Mouse (Mus musculus) adrenal gland, postnatal 14 days (tissue): ENCODE data around the gene 1700125H20Rik. TPM values are rescaled to one million over a fixed set of nuclear protein-coding genes. Genes with fewer than 3 reads are reported as not detected.

Experiments
- DNase-seq: peaks from one replicate; pipeline ENCODE4 v3.0.0; 2021; ENCODE audit warnings: mixed read lengths
- total RNA-seq: library from RNA; stranded (reverse); gene quantifications from 2 replicates; pipeline ENCODE4 v1.2.3, GENCODE M21; 2021

Gene 1700125H20Rik
- total RNA-seq, 1 experiment from 2014 or later: 1.1 TPM

- peak; percentile 61 for DNase-seq
These were observed 13.9 kb downstream of the 1700125H20Rik start for GRCm38 (mm10) chr11:85184082-85184481.

- DNase-seq: no peak
These were observed 14.6 kb downstream of the 1700125H20Rik start for GRCm38 (mm10) chr11:85184839-85185238.

DNA sequence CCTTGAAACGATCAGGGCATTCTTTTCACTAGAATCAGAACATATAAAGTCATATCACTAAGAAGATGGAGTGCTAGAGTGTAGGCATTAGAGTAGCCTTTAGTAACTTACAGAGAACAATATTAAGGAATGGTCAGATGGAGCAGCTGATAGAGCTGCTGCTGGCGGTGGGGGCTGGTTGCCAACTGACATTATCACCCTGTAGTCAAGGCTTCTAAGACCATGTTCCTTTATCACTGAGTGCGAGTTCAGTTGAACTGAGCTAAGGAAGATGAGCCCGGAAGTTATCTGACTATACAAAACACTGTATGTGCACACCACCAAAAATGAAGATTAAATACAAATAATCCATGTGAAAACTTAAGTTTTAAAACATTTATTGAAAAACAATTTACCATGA lies 18.9 kb downstream of the 1700125H20Rik start:
- no peak for DNase-seq

DNA sequence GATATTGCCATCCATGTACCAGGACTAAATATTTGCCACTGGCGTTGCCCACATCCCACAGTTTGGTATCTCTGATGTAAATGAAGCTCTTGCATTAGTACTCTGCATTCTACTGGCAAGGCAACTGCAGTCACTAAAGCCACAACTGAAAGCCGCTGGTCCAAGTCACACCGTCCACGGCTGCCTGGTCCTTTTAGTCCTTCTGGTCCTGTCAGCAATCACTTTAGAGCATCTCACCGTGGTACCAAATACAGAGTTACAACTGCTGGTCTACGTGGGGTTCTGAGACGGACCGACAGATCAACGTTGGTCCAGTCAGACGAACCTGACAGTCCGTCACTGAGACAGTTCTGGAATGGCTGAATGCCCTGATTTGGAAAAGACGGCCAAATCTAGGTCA lies 20.5 kb downstream of the 1700125H20Rik start:
- no peak for DNase-seq

- DNase-seq: no peak
These were observed 24.0 kb downstream of the 1700125H20Rik start for GRCm38 (mm10) chr11:85194206-85194605.

DNA sequence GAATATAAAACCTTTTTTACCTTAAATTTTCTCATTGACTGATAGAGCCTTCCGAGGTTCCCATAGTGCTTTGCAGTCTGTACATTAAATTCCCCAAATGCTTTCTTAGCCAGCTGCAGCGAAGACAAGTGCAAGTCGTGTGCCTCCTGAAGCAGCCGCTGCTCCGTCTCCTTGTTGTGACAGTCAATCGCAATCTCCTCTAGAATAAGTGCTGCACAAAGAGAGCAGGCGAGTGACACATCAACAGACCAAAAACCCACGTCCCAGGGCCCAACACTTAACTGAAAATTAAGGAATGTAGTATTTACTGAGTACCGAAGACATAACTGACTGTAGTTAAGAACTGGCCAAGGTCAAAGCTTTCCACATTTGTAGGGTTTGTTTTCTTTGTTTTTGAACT lies 25.8 kb downstream of the 1700125H20Rik start:
- DNase-seq: no peak

DNA sequence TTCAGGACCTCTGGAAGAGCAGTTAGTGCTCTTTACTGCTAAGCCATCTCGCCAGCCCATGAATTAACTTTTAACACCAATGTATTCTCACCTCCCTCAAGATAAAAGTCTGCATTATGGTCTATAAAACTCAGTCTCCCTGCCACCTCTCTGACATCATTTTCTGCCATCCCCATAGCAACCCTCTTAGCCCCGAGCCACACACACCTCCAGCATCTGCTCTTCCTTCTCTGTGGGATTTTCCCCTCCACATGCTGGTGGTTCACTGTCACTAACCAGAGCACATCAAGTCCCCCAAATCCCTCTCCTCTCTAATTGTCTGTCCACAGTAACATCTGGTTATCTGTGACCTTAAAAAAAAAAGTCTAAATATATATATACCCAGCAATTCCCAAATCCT lies 28.7 kb downstream of the 1700125H20Rik start:
- DNase-seq: no peak

DNA sequence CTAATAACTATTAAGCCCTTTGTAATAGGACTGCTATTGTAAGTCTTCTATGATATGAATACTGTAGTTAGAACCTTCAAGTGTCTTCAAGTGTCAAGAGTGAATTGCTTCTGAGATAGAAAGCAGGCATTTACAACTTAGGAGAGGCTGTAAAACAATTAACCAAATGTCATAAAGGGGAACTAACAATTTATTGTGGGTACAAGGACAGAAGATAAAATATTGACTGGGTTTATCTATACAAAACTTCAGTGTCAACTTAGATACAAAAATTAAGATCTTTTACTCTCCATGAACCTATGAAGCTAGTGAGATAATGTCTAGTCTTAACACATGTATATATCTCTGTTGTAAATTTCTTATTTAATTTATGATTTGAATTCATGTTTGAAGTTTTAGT lies 36.0 kb downstream of the 1700125H20Rik start:
- no peak for DNase-seq

- DNase-seq: peak; percentile 40
These were observed 40.9 kb downstream of the 1700125H20Rik start for GRCm38 (mm10) chr11:85211151-85211550.

- DNase-seq: no peak
These were observed 43.0 kb downstream of the 1700125H20Rik start for GRCm38 (mm10) chr11:85213215-85213614.

GRCm38 (mm10) chr11:85214679-85215078 lies 44.5 kb downstream of the 1700125H20Rik start:
- no peak for DNase-seq

DNA sequence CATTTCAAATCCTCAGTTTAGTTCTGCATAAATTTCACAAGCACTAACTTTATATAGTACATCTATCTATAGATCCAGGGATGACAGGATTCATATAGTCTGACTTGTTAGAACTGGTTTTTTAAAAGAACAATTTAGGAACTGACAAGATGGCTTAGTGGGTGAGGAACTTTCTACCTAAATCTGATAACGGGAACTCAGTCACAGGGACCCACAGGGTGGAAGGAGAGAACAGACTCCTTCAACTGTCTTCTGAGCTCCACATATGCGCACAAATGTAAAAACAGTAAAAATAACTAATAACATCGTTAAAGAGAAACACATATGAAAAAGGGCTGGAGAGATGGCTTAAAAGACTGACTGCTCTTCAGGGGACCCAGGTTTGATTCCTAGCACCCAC lies 48.8 kb downstream of the 1700125H20Rik start:
- no peak for DNase-seq

DNA sequence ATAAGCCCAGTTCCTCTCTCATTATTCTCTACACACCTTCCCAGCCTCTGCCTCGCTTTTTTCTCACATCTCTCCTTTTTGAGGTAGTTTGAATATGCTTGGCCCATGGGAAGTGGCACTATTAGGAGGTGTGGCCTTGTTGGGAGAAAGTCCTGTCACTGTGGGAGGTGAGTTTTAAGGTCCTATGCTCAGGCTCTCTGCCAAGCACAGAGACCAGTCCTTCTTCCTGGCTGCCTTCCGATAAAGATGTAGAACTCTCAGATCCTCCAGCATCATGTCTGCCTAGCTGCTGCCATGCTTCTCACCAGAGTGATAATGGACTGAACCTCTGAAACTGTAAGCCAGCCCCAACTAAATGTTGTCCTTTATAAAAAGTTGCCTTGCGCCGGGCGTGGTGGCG lies 52.4 kb downstream of the 1700125H20Rik start:
- no peak for DNase-seq

DNA sequence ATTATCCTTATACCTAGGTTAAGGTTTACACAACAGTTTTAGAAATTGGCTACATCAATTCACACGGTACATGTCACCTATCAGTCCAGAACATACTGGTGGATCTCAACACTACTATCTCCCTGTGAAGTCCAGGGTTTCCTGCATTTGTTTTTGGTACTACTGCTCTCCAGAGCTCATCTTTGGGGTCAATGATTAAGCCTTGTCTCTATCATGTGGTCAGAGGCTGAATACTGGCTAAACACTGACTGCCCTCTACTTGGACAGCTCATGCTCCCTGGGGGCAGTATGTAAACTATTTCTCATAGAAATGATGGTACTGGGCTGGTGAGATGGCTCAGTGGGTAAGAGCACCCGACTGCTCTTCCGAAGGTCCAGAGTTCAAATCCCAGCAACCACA lies 53.0 kb downstream of the 1700125H20Rik start:
- DNase-seq: no peak

Other genes starting within 250 kb of the 1700125H20Rik start
- 44.1 and 70.3 TPM in 2 replicates for gene Car4, start 212.6 kb upstream of the 1700125H20Rik start, total RNA-seq
- gene Usp32, start 30.2 kb upstream of the 1700125H20Rik start, total RNA-seq: 29.1 and 37.5 TPM in 2 replicates
- gene Appbp2, start 64.7 kb downstream of the 1700125H20Rik start, total RNA-seq: 43.0 and 43.3 TPM in 2 replicates
- 16.6 and 19.5 TPM in 2 replicates for gene Ppm1d, start 140.8 kb downstream of the 1700125H20Rik start, total RNA-seq
- gene Bcas3, start 182.8 kb downstream of the 1700125H20Rik start, total RNA-seq: 39.2 and 40.5 TPM in 2 replicates